ENCODE assay signal across 24 mouse cellular contexts in genomic region chr11:6504226-6504625, GRCm38 (mm10). TPM values are rescaled to one million over a fixed set of nuclear protein-coding genes. Genes with fewer than 3 reads are reported as not detected.
DNase-seq lines count a peak whose midpoint lies in the region; ATAC-seq and TF ChIP-seq lines count a peak whose summit lies in the region.
"Had no signal": no experiment of that assay in that cellular context is flagged by ENCODE, and none has a peak within 500 bp of the region (broad histone marks: within the 10 kb centered on the region; RNA-seq: fewer than 3 reads in every experiment).

No protein-coding gene starts in this region.

- H3K9me3 ChIP-seq in CH12.LX (replicated peaks; ENCODE audit: low read length) = no peaks in the 10 kb centered on the region
- H3K9me3 ChIP-seq: heart, embryonic 13.5 days; limb, embryonic 15.5 days; liver, embryonic 15.5 days; neural tube, embryonic 13.5 days; stomach, embryonic 15.5 days had no signal

- no peak overlapping the region for H3K4me3 ChIP-seq in CH12.LX (replicated peaks in 1 of 3; ENCODE audit: low read depth in 2 of 3, low read length in 2 of 3, poor library complexity in 1 of 3)
- H3K4me3 ChIP-seq: forebrain, embryonic 10.5 days; heart, embryonic 13.5 days; layer of hippocampus, adult 2 months; limb, embryonic 15.5 days; liver, embryonic 15.5 days; myocyte; neural tube, embryonic 13.5 days; stomach, embryonic 15.5 days had no signal

- TF ChIP-seq CTCF in CH12.LX (conservative IDR thresholded peaks at IDR 0.05 in 1 of 2, IDR thresholded peaks at IDR 0.05 in 1 of 2; ENCODE audit: low read depth in 2 of 2, low read length in 2 of 2) = no peak

- no peaks in the 10 kb centered on the region for H3K79me2 ChIP-seq in CH12.LX (replicated peaks; ENCODE audit: control insufficient read depth, extremely low read depth, insufficient read depth, poor library complexity, severe bottlenecking)

- no peaks in the 10 kb centered on the region for H3K27me3 ChIP-seq in CH12.LX (replicated peaks)
- H3K27me3 ChIP-seq: heart, embryonic 13.5 days; limb, embryonic 15.5 days; liver, embryonic 15.5 days; neural tube, embryonic 13.5 days; stomach, embryonic 15.5 days had no signal

- no peak for DNase-seq in cerebellum, postnatal 4 days (ENCODE audit: low spot score in 2 of 2)
- no peak for DNase-seq in CH12.LX (ENCODE audit: extremely low read depth)
- peak; percentile 72 for DNase-seq in cerebellum, adult 8-10 months
- DNase-seq in cerebellum, postnatal 36 days = peak; percentile 72 to 79
- DNase-seq in adrenal gland, postnatal 14 days = no peak
- no peak for DNase-seq in kidney, adult 11 months
- DNase-seq in heart, adult 18-20 months = no peak
- DNase-seq: gastrocnemius, postnatal 10 days; heart, postnatal 14 days; kidney, adult 9 months; kidney, postnatal 14 days; midbrain, embryonic 14.5 days; right cerebral cortex, postnatal 4 days; thymus, postnatal 25 days had no signal

- no peak overlapping the region for H3K27ac ChIP-seq in CH12.LX (ENCODE audit: insufficient read depth, low read depth)
- H3K27ac ChIP-seq: forebrain, embryonic 10.5 days; heart, embryonic 13.5 days; layer of hippocampus, adult 2 months; limb, embryonic 15.5 days; liver, embryonic 15.5 days; neural tube, embryonic 13.5 days; stomach, embryonic 15.5 days had no signal

- no peaks in the 10 kb centered on the region for H3K4me1 ChIP-seq in CH12.LX (ENCODE audit: control insufficient read depth in 1 of 2, insufficient read depth in 2 of 2)
- H3K4me1 ChIP-seq: forebrain, embryonic 10.5 days; heart, embryonic 13.5 days; limb, embryonic 15.5 days; liver, embryonic 15.5 days; neural tube, embryonic 13.5 days; stomach, embryonic 15.5 days had no signal

- no peak for TF ChIP-seq POLR2A in CH12.LX (IDR thresholded peaks at IDR 0.05; ENCODE audit: low read depth, low read length)

- TF ChIP-seq RAD21 in CH12.LX (IDR thresholded peaks at IDR 0.05; ENCODE audit: low read depth, low read length) = no peak

- ATAC-seq in cerebellum, adult (ENCODE audit: insufficient number of reproducible peaks, low FRiP score, low TSS enrichment) = peak; percentile 75; the same call in 1 of the 2 replicates
- ATAC-seq: forebrain, embryonic 16.5 days had no signal

- no peak overlapping the region for H3K9ac ChIP-seq in CH12.LX (ENCODE audit: insufficient read depth, low read depth)
- H3K9ac ChIP-seq: heart, embryonic 13.5 days; limb, embryonic 15.5 days; liver, embryonic 15.5 days; neural tube, embryonic 13.5 days; stomach, embryonic 15.5 days had no signal

- dilution Hi-C loops in CH12.LX (cut with MboI; ENCODE audit: extremely low pct_ligation_motif_present, extremely low pct_unique_long_range_greater_than_20kb, low sequenced_read_pairs) = no loop called here

- H3K4me2 ChIP-seq in CH12.LX (ENCODE audit: insufficient read depth, low read depth, poor library complexity, severe bottlenecking) = no peak overlapping the region
- H3K4me2 ChIP-seq: heart, embryonic 13.5 days; limb, embryonic 15.5 days; liver, embryonic 15.5 days; neural tube, embryonic 13.5 days; stomach, embryonic 15.5 days had no signal

- in situ Hi-C loops in CH12.LX (cut with MboI; ENCODE audit: low pct_ligation_motif_present, low pct_unique_long_range_greater_than_20kb, low sequenced_read_pairs) = no loop called here

- H3K36me3 ChIP-seq in CH12.LX (replicated peaks in 1 of 2; ENCODE audit: control insufficient read depth in 1 of 2, insufficient read depth in 1 of 2, low read length in 1 of 2) = peaks cover 44 to 79% of the 10 kb centered on the region in 2 experiments
- H3K36me3 ChIP-seq: forebrain, embryonic 10.5 days; heart, embryonic 13.5 days; limb, embryonic 15.5 days; neural tube, embryonic 13.5 days; stomach, embryonic 15.5 days had no signal

- TF ChIP-seq EP300 in CH12.LX (IDR thresholded peaks at IDR 0.05; ENCODE audit: low read length) = no peak

TF ChIP-seq in CH12.LX, 34 proteins besides CTCF, POLR2A, EP300 and RAD21:
- TF ChIP-seq ETS1 (conservative IDR thresholded peaks at IDR 0.05; ENCODE audit: low read depth, low read length) (no peak), POLR2AphosphoS2 (IDR thresholded peaks at IDR 0.05; ENCODE audit: low read depth, low read length) (0 out of 2 replicates have a peak, but pooled peaks have one; percentile 66)

RNA-seq across cellular contexts. Expression of gene Myo1g, which starts 16.5 kb away (rescaled TPM):
- 279 and 335 TPM in 2 replicates for total RNA-seq in CH12.LX (2012; rRNA removed)
- 265 and 268 TPM in 2 replicates for total RNA-seq in CH12.LX (2014; rRNA removed)
- 279 and 284 TPM in 2 replicates for polyA plus RNA-seq in CH12.LX (2012; ENCODE audit: insufficient read length, low read depth)
- total RNA-seq in adrenal gland, postnatal 14 days (2021) = 4.0 and 11.8 TPM in 2 replicates
- total RNA-seq in heart, adult 18-20 months (2021) = 1 to 10 TPM; 1.6 to 2.9 TPM

RNA-seq across cellular contexts. Expression of gene Purb, which starts 28.5 kb away (rescaled TPM):
- total RNA-seq in CH12.LX (2012; rRNA removed) (19.3 and 29.7 TPM in 2 replicates), CH12.LX (2014; rRNA removed) (45.2 and 50.5 TPM in 2 replicates)
- polyA plus RNA-seq in CH12.LX (2012; ENCODE audit: insufficient read length, low read depth) = 35.0 and 42.4 TPM in 2 replicates
- 73.6 and 75.8 TPM in 2 replicates for total RNA-seq in adrenal gland, postnatal 14 days (2021)
- total RNA-seq in heart, adult 18-20 months (2021) = 10 to 100 TPM; 29.5 to 31.0 TPM

RNA-seq across cellular contexts. Expression of gene Ccm2, which starts 42.5 kb away (rescaled TPM):
- total RNA-seq in CH12.LX (2012; rRNA removed) (30.4 and 31.6 TPM in 2 replicates), CH12.LX (2014; rRNA removed) (32.7 and 32.9 TPM in 2 replicates)
- 29.4 and 34.5 TPM in 2 replicates for polyA plus RNA-seq in CH12.LX (2012; ENCODE audit: insufficient read length, low read depth)
- 37.6 and 47.5 TPM in 2 replicates for total RNA-seq in adrenal gland, postnatal 14 days (2021)
- 10 to 100 TPM; 24.7 to 26.0 TPM for total RNA-seq in heart, adult 18-20 months (2021)

RNA-seq across cellular contexts. Expression of gene H2afv, which starts 60.0 kb away (rescaled TPM):
- total RNA-seq in CH12.LX (2012; rRNA removed) (51.4 and 73.2 TPM in 2 replicates), CH12.LX (2014; rRNA removed) (37.8 and 46.6 TPM in 2 replicates)
- polyA plus RNA-seq in CH12.LX (2012; ENCODE audit: insufficient read length, low read depth) = 63.7 and 67.6 TPM in 2 replicates
- 84.2 and 99.3 TPM in 2 replicates for total RNA-seq in adrenal gland, postnatal 14 days (2021)
- total RNA-seq in heart, adult 18-20 months (2021) = 10 to 100 TPM; 71.4 to 86.8 TPM

Comparison
In these comparisons a context has a peak if more than half of its experiments do, and no peak if none do; other contexts are left out.
1. DNase-seq: peak in cerebellum, adult 8-10 months (single experiment) and cerebellum, postnatal 36 days (2 of 2); none in cerebellum, postnatal 4 days (0 of 2), CH12.LX (single experiment), adrenal gland, postnatal 14 days (single experiment), kidney, adult 11 months (single experiment) and heart, adult 18-20 months (0 of 2).
2. RNA of gene Myo1g, which starts 16.5 kb away (total RNA-seq): 265 to 335 TPM in CH12.LX; 4.0 to 11.8 TPM in adrenal gland, postnatal 14 days and 1.6 to 2.9 TPM in heart, adult 18-20 months; every median in the first group is over 10 times any median in the second.